Mouse (Mus musculus) G1E-ER4 (cell line): ENCODE data around the gene Sh3pxd2a. TPM values are rescaled to one million over a fixed set of nuclear protein-coding genes. Genes with fewer than 3 reads are reported as not detected.

Experiments
- GATA1 ChIP-seq: IDR thresholded peaks from one replicate; pipeline ENCODE4 v1.8.0; 2012; ENCODE audit warnings: low read length, inconsistent platforms
- polyA plus RNA-seq: library from polyadenylated mRNA; stranded (reverse); fragments of >175 nt; gene quantifications from 2 replicates; pipeline ENCODE4 v1.2.3, GENCODE M21; 2012

Gene Sh3pxd2a
- polyA plus RNA-seq, 1 experiment, result not detected

- TF ChIP-seq GATA1, result no peak
Measured at GRCm38 (mm10) chr19:47291307-47292080, 172.7 kb downstream of the Sh3pxd2a start.

GRCm38 (mm10) chr19:47286886-47287450 lies 177.2 kb downstream of the Sh3pxd2a start:
- TF ChIP-seq GATA1, result no peak

- no peak for TF ChIP-seq GATA1
Measured at GRCm38 (mm10) chr19:47285581-47285980, 178.6 kb downstream of the Sh3pxd2a start.

GRCm38 (mm10) chr19:47282688-47283215 lies 181.4 kb downstream of the Sh3pxd2a start:
- no peak for TF ChIP-seq GATA1

GRCm38 (mm10) chr19:47282050-47282454 lies 182.1 kb downstream of the Sh3pxd2a start:
- no peak for TF ChIP-seq GATA1

- TF ChIP-seq GATA1, result no peak
Measured at GRCm38 (mm10) chr19:47280894-47281293, 183.3 kb downstream of the Sh3pxd2a start.

GRCm38 (mm10) chr19:47279788-47280532 lies 184.2 kb downstream of the Sh3pxd2a start:
- TF ChIP-seq GATA1, result no peak

- TF ChIP-seq GATA1, result no peak
Measured at GRCm38 (mm10) chr19:47279372-47279771, 184.8 kb downstream of the Sh3pxd2a start.

- TF ChIP-seq GATA1, result no peak
Measured at GRCm38 (mm10) chr19:47276730-47277129, 187.5 kb downstream of the Sh3pxd2a start.

- TF ChIP-seq GATA1, result no peak
Measured at GRCm38 (mm10) chr19:47270520-47270919, 193.7 kb downstream of the Sh3pxd2a start.

GRCm38 (mm10) chr19:47269729-47270128 lies 194.5 kb downstream of the Sh3pxd2a start:
- no peak for TF ChIP-seq GATA1

GRCm38 (mm10) chr19:47267066-47267465 lies 197.1 kb downstream of the Sh3pxd2a start:
- no peak for TF ChIP-seq GATA1

GRCm38 (mm10) chr19:47266070-47266801 lies 198.0 kb downstream of the Sh3pxd2a start:
- no peak for TF ChIP-seq GATA1

GRCm38 (mm10) chr19:47264322-47265092 lies 199.7 kb downstream of the Sh3pxd2a start:
- TF ChIP-seq GATA1, result no peak

GRCm38 (mm10) chr19:47263621-47264020 lies 200.6 kb downstream of the Sh3pxd2a start:
- TF ChIP-seq GATA1, result no peak
